Mouse (Mus musculus) ovary, postnatal 36 days (tissue): ENCODE measurements around the gene Mphosph9.
"Not testable (repeated sequence)": the region's sequence is repeated elsewhere in the genome, so short reads cannot be mapped to it uniquely, and the experiment has no call there.

Source experiments
- DNase-seq: peaks from one replicate; pipeline ENCODE4 v3.0.0; 2022; ENCODE audit warnings: low spot score, mixed read lengths

Gene Mphosph9

DNA sequence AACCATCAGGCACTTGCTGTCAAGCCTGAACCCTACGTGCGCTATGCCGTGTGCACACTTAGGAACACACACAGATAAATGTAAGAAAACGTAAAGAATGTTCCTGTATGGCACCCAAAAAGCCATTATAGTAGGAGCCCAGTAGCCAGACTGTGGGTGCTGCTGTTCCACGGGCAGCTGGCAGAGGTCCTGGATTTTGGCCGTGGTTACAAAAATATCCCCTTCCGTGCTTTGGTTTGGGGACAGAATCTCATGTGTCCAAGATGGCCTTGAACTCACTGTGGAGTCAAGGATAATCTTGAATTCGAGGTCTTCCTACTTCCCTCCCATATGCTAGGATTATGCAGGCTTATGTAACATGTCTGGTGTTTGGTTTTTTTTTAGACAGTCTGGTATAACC lies 15.1 kb upstream of the Mphosph9 start:
- DNase-seq, result no peak

- DNase-seq, result peak; percentile 26
These were observed 14.1 kb upstream of the Mphosph9 start for GRCm38 (mm10) chr5:124341753-124342339.

GRCm38 (mm10) chr5:124338791-124339190 lies 11.0 kb upstream of the Mphosph9 start:
- no peak for DNase-seq

DNA sequence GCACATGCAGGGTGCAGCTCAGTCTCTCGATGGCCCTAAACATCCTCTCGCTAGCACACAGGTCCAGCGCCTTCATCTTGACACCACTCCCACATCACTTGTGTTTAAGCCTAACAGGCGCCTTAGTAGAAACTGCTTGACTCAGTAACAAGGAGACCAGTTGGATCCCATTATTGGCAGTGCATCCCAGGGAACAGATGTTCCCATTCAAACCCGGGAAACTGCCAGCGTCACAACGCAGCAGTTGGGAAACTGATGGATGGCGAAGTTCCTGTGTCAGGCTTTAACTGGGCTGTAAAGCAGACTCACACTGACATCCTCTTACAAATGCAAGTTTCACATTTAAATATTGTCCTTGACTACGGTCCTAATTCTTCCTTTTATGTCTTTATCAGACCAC lies 10.1 kb upstream of the Mphosph9 start:
- no peak for DNase-seq

DNA sequence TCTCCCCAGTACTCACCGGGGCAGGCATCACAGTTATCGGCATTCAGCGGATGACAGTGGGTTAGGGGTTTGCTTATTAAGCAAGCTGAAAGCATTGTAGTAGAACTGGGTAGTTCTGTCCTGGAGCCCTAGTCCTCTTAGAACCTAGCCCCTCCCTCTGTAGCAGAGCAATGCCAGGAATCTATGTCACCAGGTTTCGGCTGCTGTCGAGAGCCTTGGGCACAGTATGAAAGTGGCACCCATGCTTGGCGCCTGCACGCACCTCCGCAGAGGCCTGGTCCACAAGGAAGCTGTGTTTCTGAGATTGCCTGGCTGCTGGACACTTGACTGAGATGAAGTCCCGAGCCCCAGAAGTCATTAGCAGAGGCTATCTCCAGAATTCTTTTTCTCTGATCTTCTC lies 9.3 kb upstream of the Mphosph9 start:
- DNase-seq, result no peak

DNA sequence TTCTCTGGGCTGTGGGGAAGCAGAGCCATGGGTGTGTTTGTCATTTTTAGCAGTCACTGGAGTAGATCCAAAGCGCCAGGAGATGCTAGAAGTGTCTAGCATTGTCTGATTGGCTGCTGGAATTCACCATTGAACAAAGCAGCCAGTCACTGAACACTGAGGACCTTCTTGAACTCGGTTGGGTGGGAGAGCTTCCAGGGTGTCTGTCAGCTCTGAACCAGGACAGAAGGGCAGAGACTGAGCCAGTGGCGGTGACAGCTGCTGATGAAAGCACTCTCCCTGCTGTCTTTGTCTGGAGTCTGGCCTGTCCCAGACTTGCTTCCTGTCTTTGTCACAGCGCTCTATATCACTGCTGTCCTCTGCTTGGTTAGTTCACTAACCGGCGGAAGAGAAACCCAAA lies 6.6 kb upstream of the Mphosph9 start:
- DNase-seq, result no peak

DNA sequence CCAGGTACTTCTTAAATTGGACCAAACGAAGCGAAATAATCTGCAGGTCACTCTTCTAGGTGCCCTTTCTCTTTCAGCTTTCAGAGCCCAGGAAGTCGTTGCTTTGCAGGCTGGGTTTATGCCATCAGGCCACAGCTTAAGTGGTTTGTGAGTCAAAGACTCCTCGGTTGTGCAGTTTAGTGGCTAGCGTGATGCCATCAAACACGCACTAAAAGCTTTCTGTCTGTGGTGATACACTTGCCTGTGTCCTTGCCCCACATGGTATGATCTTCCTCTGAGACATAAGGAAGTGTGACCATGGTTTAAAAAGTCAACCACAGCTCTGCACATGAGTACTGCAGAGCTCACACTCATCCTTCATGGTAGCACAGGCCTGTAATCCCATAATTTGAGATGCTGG lies 2.3 kb upstream of the Mphosph9 start:
- DNase-seq, result no peak

DNA sequence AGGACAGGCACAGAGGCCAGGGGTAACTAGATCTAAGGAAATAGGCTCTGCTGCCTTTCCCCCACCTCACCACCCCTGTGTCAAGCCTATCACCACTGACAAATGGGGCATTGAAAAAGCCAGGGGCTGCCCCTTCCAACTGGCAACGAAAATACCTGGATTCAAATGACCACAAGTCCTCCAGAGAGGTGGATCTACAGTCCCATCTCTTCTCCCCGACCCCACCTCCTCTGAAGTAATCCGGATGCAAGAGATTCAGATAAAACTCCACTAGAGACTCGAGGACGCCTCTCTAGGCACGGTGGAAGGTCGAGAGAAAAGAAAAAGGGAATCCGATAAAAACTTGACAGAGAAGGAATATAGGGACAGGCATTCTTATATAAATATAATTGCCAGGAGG lies 943 bp downstream of the Mphosph9 start:
- DNase-seq, result no peak

- DNase-seq, result no peak
These were observed 10.1 kb downstream of the Mphosph9 start for GRCm38 (mm10) chr5:124317648-124318047.

GRCm38 (mm10) chr5:124315941-124316340 lies 11.8 kb downstream of the Mphosph9 start:
- no peak for DNase-seq

GRCm38 (mm10) chr5:124315498-124315897 lies 12.3 kb downstream of the Mphosph9 start:
- DNase-seq, result no peak

DNA sequence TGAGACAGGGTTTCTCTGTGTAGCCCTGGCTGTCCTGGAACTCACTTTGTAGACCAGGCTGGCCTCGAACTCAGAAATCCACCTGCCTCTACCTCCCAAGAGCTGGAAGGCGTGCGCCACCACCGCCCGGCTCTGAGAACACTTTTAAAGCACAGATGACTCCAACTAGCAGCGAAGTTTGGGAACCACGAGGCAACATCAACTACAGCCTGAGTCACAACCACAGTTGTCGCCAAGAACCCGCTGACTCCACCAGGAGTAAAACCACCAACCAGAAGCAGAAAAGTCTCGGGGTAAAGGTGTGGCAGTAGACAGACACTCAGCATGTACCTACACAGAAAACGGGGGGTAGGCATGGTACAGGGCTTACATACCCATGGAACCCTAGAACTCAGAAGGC lies 17.7 kb downstream of the Mphosph9 start:
- no peak for DNase-seq

DNA sequence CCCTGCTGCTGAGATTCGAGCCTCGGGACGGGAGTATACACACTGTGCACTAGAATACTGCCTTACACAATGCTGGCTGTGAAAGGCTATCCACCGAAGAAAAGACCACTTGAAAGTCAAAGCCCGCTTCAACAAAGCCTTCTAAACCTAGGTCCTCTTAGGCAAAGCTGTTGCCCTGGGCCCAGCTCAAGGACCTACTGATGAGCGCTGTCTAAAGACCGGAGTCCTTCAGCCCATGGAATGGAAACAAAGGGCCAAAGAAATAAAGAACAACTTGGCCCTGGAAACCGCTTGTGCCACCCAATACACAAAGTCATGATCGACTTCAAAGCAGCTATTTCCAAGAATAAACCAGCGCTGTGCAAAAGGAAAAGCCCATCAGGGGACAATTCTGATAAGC lies 18.6 kb downstream of the Mphosph9 start:
- no peak for DNase-seq

GRCm38 (mm10) chr5:124302853-124303252 lies 24.9 kb downstream of the Mphosph9 start:
- not testable (repeated sequence) for DNase-seq

- no peak for DNase-seq
These were observed 27.6 kb downstream of the Mphosph9 start for GRCm38 (mm10) chr5:124300132-124300531.

GRCm38 (mm10) chr5:124299307-124299706 lies 28.5 kb downstream of the Mphosph9 start:
- DNase-seq, result not testable (repeated sequence)

DNA sequence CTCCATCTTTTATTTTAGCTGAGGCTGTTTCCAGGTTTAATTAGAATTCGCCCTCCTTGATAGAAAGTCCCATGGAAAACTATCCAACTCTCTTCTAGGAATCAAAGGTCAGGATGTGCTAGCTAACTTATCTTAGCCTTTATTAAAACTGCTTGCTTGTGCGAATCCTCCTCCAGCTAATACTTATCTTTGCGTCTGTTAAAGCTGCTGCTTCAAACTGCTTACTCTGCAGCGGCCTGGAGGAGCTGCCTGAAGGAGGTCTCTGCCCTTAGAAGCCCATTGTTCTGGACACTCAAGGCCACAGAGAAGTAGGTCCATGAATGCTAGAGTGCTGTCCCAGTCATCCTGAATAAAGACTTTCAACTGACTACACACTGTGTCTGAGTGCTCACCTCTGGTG lies 31.3 kb downstream of the Mphosph9 start:
- no peak for DNase-seq

- DNase-seq, result no peak
These were observed 33.8 kb downstream of the Mphosph9 start for GRCm38 (mm10) chr5:124293967-124294366.

DNA sequence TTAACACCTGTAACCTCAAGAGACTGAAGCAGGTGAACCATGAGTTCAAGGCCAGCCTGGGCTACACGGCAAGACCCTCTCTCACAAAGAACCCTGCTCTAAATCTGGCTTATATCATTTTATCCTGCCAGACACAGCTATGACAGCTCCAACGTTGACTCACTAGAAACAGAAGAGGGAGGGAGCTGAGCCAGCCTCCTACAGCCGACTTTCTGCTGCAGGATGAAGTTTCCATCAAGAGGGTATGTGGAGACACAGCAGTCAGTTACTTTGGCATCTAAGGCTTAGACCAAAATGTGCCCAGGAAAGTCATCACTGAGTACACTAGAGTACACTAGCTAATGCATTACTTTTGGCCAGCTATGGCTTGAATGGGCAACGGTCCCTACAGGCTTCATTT lies 37.6 kb downstream of the Mphosph9 start:
- no peak for DNase-seq

DNA sequence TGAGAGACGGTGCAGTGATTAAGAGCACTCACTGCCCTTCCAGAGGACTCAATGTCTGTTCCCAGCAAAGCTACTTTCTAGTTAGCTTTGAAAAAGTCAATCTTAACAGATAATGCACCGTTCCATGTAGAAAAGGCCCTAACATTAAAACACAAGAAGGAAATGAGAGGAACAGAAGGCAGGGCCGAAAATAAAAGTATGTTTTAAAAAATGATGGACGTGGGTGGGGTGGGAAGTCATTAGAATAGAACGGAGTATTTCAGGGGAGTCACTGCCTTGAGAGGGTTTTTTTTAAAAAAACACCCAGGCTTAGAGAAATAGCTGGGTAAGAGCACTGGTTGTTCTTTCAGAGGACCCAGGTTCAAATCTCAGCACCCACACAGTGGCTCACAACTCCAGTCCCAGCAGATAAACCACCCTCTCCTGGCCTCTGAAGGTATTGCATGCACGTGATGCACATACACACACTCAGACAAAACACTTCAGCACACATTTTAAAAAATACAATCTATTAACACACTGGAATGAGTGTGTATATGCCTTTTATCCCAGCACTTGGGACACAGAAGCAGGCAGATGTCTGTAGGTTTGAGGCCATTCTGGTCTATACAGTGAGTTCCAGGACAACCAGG lies 40.0 kb downstream of the Mphosph9 start:
- no peak for DNase-seq

DNA sequence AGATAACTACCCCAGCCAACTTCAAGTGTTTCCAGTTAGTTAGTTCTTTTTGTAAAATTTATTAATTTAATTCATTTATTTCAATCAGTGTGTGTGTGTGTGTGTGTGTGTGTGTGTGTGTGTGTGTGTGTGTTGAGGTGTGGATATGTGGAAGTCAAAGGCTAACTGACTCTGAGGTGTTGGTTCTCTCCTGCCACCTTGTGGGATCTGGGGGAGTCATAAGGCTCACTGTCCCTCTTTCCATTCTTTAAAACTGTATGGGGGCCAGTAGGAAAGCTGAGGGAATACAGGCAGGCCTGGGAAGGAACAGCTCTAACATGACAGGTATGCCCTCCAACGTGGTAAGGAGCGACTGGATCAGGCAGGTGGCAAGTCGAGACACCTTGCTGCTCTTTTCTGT lies 43.4 kb downstream of the Mphosph9 start:
- DNase-seq, result no peak

GRCm38 (mm10) chr5:124282854-124283253 lies 44.9 kb downstream of the Mphosph9 start:
- no peak for DNase-seq

- no peak for DNase-seq
These were observed 57.5 kb downstream of the Mphosph9 start for GRCm38 (mm10) chr5:124270226-124270625.

DNA sequence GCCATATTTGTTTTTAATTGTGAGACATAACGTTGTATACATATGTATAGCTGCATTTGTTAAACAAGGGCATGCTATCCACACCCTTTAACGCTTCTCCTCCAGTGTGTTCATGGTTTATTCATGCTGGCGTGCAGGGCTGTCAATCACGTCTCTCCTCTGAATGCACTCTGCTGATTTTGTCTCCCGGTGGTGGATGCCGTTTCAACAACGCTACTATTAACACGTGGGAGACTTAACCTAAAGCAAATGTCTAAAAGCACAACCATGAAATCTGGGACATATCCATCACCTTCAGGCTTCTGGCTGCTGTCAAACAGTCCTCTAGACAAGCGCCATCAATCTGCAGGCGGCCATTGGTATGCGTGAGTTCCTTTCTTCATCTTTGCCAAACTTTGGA lies 58.1 kb downstream of the Mphosph9 start:
- DNase-seq, result no peak
